Mouse (Mus musculus) urinary bladder, postnatal 10 days (tissue): Measurements from ENCODE around the gene Fbxl16.

Experiments
- DNase-seq: peaks from one replicate; pipeline ENCODE4 v3.0.0; 2022; ENCODE audit warnings: low spot score

Fbxl16 gene

GRCm38 (mm10) chr17:25808789-25809605 is at the start of gene Fbxl16:
Gene Fbxl16 (plus strand): TSS chr17:25809085.
- DNase-seq: no peak

GRCm38 (mm10) chr17:25760148-25760547 is 48.7 kb upstream of the Fbxl16 start:
- no peak for DNase-seq

- DNase-seq: no peak
These were observed 47.3 kb upstream of the Fbxl16 start for GRCm38 (mm10) chr17:25761561-25761970.

GRCm38 (mm10) chr17:25762591-25762990 is 46.3 kb upstream of the Fbxl16 start:
- no peak for DNase-seq

- no peak for DNase-seq
These were observed 43.0 kb upstream of the Fbxl16 start for GRCm38 (mm10) chr17:25765886-25766285.

GRCm38 (mm10) chr17:25769331-25769730 is 39.6 kb upstream of the Fbxl16 start:
- DNase-seq: no peak

- peak; percentile 95 for DNase-seq
These were observed 35.2 kb upstream of the Fbxl16 start, which contains the start of gene Narfl for GRCm38 (mm10) chr17:25773549-25774120. Gene Narfl (plus strand): TSS chr17:25773776.

GRCm38 (mm10) chr17:25775318-25776062 is 33.4 kb upstream of the Fbxl16 start:
- no peak for DNase-seq

GRCm38 (mm10) chr17:25777948-25778347 is 30.9 kb upstream of the Fbxl16 start:
- no peak for DNase-seq

GRCm38 (mm10) chr17:25781339-25781738 is 27.5 kb upstream of the Fbxl16 start:
- DNase-seq: no peak

- no peak for DNase-seq
These were observed 25.8 kb upstream of the Fbxl16 start for GRCm38 (mm10) chr17:25783086-25783485.

- no peak for DNase-seq
These were observed 24.9 kb upstream of the Fbxl16 start for GRCm38 (mm10) chr17:25783861-25784574.

- DNase-seq: peak; percentile 80
These were observed 23.6 kb upstream of the Fbxl16 start, which contains the start of gene Haghl for GRCm38 (mm10) chr17:25785281-25785745. Gene Haghl (minus strand): TSS chr17:25785673.

GRCm38 (mm10) chr17:25786280-25786679 is 22.6 kb upstream of the Fbxl16 start, which contains the start of gene Ccdc78:
Gene Ccdc78 (plus strand): TSS chr17:25786580.
- DNase-seq: no peak

- no peak for DNase-seq
These were observed 21.9 kb upstream of the Fbxl16 start for GRCm38 (mm10) chr17:25786781-25787504.

GRCm38 (mm10) chr17:25791320-25791842 is 17.5 kb upstream of the Fbxl16 start:
- DNase-seq: no peak

GRCm38 (mm10) chr17:25791843-25792527 is 16.9 kb upstream of the Fbxl16 start:
- DNase-seq: no peak

GRCm38 (mm10) chr17:25792615-25793014 is 16.3 kb upstream of the Fbxl16 start, which contains the start of gene Fam173a:
Gene Fam173a (minus strand): TSS chr17:25792901.
- no peak for DNase-seq

GRCm38 (mm10) chr17:25794197-25794596 is 14.7 kb upstream of the Fbxl16 start:
- DNase-seq: no peak

- DNase-seq: no peak
These were observed 13.9 kb upstream of the Fbxl16 start for GRCm38 (mm10) chr17:25794998-25795397.
